Mouse (Mus musculus) kidney, postnatal 10 days (tissue): Measurements from ENCODE around the gene Cerk.
A peak's percentile ranks its signal among the peaks of the same experiment; 100 is the strongest.

ENCODE experiments used
- DNase-seq: peaks from one replicate; pipeline ENCODE4 v3.0.0; 2021; ENCODE audit warnings: mixed read lengths

Gene Cerk

DNA sequence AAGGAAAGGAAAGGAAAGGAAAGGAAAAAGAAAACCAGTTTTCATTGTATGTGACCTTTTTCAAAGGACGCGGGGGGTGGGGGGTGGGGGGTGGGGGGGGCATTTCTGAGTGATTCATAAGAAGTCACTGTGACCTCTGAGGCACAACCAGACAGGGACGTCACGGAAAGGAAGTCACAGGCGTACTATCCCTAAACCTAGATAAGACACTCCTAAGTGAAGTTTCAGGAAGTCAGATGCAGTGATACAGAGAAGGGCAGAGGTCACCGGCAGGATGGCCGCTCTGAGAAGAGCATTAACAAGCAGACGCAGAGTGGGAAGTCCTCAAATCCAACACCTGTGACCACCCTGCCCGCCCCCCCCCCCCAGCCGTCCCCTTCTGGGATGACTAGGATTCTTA lies 25.0 kb downstream of the Cerk start:
- DNase-seq: peak; percentile 8

DNA sequence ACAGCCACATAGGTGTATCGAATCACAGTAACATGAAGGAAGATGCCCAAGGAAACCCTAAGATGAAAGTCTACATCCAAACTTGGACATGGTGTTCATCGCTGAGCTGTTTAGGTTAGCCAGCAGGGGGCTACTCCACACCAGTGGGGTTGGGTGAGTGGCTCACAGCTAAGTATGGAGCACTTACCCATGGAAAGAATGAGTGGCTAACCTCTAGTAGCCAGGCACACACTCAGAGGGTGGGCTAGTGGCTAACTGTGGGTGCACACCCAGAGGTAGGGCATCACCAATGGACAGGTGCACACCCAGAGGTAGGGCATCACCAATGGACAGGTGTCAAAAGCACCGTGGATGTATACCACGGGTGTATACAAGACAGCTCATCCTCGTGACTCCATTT lies 26.2 kb downstream of the Cerk start:
- peak; percentile 22 for DNase-seq

DNA sequence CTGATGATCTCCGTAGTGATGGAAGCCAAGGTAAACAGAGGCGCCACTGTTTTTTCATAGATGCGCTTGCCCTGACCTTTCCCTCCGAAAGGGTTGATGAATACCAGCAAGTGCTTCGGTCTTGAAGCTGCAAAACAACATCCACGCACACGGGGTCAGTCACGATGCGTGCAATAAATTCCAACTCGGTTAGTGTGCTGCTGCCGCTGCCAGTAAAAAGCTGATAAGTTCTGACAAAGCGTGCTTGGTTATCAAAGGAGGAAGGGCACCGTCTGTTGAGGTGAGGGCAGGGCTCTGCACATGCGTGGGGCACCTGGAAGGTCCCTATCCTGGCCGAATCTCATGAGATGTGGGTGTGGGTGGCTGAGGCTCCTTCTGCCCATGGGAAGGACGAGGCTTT lies 26.8 kb downstream of the Cerk start:
- DNase-seq: peak; percentile 10

DNA sequence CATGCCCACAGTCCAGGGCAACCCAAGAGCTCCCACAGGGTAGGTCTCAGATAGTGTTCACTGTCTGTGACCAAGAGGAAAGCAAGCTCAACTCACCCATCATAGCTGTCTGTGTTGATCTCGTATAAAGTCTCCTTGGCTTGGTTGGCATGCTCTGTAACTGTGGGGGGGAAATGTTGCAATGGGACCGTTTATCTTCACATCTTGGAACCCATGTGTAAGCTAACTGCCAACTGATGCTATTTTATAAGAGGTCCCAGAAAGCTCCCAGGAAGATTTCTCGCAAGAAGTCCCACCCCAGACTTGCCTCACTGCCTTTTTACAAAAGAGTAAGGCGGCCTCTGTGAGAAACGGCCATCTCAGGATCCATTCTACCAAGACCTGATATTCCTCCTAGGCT lies 29.4 kb downstream of the Cerk start:
- DNase-seq: no peak

DNA sequence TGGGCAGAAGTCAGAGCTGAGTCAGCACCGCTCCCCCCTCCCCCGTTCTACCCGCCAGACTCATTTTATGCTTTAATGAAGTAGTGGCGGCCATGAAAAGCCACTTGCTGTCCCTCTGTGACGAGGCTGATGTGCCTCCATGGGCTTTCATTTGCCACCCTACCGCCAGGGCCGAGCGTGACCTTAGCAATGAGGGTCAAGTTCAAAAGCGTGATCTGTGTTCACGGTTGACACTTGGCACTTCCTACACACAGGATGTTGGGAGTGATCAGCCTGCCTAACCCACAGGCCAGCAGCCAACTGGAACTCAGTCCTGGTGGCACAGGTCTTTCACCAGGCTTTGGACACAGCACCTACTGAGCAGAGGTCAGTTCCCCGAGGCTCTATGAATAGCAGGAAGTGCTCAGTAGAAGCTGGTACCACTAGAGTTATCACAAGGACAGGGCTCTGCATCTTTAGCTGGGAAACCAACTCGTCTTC lies 32.4 kb downstream of the Cerk start:
- DNase-seq: peak; percentile 13

DNA sequence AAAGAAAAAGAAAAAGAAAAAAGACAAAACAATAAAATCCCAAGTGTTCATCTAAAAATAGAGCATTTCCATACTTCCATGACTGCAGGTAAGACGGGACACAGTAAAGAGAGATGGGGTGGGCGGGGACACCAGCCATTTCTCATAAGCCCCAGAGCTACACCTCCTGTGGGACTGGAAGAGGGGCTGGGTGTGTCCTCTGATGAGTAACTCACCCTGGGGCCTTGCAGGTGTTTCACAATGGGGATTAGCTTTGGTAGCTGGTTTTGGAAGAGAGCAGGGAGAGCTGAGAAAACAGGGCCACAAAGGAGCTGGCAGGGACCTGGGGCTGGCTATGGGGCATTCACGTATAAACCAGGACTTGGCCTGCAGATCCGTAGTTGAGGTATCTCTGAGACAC lies 35.3 kb downstream of the Cerk start:
- DNase-seq: no peak

DNA sequence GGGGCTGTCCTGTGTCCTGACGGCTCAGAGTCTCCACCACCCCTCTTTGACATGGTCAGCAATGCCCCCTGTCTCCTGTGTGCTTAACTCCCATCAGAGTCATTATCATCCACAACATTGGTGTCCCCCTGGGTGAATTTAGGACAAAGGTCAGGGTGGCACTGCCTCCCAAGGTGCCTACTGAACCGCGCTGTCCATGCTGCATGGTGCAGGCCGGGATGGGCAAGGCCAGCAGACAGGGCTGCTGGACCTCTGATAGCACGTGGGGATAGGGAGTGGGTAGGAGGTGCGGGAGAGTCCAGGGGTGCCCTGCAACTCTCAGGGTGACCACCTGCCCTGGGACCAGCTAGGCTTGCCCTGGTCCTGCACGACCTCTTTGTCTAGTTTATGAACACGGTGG lies 39.0 kb downstream of the Cerk start:
- DNase-seq: peak; percentile 25

DNA sequence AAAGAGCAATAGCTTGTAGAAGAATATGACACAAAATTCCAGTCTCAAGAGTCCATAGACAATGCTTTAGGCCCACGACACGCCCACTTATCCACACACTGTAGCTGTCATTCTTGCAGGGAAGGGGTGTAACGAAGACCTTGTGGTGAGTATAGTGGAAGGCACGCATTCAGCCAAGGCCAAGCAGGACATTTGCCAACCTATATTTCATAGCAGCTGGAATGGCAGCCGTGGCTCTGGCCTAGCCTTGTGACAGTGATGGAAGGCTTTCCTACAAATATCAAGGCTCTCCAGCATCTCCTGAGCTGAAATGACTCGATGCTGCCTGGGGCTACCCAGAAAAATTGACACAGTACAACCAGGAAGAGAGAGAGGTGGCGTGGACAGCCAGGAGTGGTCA lies 40.9 kb downstream of the Cerk start:
- no peak for DNase-seq

DNA sequence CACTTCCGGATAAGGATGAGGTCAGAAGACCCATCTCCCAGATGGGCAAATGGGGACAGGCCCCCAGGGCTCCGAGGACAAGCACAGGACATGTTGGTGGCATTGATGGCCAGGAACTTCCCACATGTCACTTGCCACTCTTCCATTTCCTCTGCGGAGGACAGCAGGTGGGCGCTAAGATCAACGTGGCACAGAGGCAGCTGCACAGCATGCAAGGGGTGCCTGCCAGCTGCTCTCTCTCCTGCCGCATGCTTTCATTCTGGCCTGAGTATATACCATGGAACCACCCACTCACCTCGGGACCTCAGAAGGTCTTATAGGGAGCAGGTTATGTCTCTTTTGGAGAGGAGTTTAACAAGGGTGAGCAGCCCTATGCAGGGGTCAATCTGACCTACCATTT lies 41.4 kb downstream of the Cerk start:
- DNase-seq: no peak

DNA sequence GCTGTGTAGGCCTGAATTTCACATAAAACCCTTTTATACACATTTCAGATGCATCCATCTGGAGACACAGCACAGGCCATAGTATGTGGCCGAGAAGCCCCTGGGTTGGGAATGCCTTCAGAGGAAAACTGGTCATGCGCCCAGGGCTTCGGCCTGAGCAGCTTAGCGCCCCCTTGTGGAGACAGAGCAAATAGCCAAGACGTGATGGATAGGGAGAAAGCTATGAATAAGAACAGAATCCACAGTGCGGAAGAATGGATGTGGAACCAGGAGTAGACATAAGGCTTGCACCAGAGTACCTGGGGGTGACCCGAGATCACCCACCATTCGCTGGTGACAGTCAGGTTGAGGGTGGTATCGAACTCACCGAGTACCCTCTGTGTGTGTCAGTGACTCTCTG lies 45.6 kb downstream of the Cerk start:
- peak; percentile 83 for DNase-seq

DNA sequence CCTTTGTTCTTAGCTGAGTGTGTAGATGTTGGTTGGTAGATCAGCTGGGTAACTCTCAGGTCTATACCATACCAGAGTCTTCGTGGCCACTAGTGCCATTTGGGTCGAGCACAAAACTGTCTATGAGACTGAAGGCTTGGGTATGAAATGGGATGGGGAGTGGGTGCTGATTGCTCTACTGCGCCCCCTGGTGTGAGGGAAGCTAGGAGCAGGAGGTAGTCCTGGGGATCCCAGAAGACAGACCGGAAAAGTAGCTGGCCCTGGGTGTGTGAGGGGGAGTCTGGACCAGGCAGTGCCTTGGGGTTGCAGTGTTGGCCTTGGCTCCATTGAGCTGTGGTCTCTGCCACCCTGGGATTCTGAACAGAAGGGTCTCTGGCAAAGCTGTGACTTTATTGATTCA lies 48.3 kb downstream of the Cerk start:
- DNase-seq: peak; percentile 71

DNA sequence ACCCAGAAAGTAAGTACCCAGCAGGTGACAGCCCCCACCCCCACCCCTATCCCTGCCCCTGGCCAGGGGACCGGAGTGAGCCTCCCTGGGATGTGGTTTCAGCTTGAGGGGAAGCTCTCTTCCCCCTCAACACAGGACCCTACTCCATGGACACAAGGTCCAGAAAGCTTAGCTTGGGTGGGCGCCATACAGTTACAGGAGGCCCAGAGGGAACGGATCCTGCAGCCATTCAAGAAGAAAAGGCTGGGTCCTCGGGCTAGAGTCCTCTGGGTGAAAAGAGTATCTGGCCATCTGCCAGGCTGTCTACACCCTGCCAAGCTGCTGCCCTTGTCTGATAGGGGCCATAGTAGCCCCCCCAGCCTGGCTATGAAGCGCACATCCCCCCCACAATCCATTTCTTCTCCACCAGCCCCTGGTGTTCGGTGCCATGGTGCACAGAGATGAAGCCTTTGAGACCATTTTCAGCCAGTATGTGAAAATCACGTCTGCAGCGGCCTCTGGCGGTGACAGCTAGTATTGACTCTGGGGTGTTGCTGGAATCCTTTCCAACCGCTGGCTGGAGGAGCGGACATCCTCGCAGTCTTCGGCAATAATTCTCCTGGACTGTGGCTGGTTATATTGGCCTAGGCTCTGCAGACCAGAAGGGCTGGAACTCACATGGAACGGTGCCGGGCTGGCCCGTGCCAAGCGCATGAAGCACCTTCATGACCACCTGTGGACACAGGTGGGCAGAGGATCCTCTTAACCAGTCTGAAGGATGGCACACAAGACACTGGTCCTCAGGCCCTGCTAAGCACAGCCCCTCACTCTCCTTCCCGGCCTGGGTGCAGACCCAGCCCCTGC lies 50.8 kb downstream of the Cerk start:
- DNase-seq: peak; percentile 94

DNA sequence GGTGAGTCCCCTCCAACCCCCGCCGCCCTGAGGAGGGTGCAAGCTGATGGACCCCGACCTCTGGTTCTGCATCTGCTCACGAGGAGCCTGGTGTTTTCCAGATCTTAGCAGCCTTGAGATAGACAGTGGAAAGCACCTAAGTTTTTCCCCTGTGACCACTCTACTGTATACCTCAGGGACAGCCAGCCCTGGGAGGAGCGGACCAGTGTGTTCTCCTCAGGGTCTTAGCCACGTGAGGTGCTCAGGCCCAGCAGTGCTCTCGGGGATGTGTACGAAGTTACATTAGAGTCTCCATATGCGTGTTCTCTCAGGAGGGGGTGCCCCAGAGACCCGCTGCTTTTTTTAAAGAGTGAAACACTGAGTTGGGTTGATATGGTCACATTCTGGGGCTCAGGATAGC lies 55.3 kb downstream of the Cerk start:
- DNase-seq: no peak

DNA sequence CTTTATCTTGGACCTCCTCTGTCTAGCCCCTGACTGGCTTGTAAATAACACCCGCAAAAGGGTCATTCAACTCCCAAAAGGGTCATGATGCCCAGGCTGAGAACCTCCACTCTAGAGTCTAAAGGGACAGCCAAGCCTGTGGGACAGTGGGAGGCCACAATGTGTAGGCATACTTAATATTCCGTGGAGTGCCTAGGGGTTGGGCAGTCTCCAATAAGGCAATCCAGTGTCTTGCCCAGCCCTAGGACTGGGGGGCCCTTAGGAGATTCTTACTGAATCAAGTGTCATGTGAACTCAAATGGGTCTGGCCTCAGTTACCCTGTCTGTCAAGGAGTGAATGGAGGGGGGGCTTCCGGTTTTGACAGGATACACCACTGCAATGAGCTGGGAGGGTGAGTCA lies 56.9 kb downstream of the Cerk start:
- DNase-seq: no peak

DNA sequence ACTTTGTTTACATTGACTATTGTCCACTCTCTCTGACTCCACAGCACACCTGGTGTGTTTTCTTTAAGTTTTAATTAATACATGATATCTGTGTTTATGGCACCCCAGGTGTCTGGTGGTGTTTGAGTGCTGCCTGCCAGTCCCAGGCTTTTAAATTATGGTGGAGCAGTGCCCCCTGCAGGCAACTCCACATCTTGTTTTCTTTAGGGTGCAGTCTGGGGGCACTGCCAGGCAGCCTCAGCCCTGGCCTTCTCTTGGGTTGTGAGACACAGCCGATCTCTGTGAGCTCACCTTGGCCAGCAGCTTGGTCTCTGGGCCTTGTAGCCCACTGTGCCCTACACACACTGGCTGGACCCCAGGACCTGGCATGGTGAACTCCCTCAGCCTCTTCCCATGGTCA lies 61.6 kb downstream of the Cerk start:
- DNase-seq: peak; percentile 88

DNA sequence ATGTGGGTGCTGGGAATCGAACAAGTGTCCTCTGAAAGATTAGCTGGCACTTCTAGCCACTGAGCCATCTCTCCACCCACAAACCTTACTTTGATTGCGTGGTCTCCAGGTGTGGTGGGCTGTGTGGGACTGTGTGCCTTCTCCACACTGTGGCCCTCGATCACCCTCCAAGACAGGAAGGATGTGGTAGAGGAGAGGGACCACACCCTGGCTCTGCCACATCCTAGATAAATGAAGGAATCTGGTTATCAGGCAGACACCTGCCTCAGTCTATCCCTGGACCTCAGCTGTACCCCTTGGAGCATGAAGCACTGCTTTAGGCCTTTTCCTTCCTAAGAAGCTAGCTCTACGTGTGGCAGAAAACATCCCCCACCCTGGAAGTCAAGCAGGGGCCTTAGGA lies 62.5 kb downstream of the Cerk start:
- no peak for DNase-seq

DNA sequence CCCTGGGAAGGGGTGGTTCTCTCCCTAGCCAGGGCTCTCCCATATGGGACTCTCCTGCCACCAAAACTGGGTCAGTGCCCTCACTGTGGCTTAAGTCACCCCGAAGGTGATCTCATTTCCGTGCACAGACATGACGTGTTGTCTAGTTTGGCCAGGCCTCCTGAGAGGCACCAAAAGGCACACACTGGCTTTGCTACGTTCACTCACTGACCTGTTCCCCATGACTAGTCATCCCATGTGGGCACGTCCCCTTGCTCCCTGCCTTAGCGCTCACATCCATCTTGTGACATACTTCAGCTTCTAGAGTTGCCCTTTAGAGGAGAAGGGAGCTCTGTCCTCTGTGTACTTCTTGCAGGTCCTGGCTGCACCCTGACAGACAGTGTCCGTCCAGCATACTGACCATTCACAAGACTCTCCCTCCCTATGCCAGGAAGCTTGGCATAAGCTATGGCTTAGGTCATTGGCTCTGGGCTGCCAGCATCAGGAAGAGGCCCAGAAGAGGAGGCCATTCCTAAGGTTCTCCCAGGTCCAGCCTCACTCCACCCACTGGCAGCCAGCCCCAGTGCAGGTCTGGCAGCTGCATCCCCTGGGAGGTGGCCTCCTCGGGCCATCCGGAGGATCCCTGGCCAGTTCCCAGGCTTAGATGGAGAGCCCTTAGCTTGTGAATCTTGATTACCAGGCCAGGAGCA lies 63.5 kb downstream of the Cerk start:
- peak; percentile 68 for DNase-seq

DNA sequence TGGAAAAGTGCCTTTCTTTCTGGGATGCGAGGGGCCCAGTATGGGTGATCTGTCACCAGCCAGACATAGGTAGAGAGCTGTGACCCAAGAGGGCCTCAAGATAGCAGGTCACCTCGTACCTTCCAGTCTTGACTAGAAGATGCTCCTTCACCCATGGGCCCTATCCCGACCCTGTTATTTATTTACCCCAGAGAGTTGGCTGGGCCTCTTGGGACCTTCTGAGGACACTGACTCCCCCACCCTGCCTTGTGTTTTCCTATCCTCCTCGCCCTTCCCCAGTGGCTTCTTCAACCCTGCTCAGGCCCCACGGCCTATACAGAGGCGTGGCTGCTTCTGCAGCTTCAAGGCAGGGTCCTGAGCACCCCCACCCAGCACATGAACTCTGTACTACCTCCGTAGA lies 66.8 kb downstream of the Cerk start:
- no peak for DNase-seq

DNA sequence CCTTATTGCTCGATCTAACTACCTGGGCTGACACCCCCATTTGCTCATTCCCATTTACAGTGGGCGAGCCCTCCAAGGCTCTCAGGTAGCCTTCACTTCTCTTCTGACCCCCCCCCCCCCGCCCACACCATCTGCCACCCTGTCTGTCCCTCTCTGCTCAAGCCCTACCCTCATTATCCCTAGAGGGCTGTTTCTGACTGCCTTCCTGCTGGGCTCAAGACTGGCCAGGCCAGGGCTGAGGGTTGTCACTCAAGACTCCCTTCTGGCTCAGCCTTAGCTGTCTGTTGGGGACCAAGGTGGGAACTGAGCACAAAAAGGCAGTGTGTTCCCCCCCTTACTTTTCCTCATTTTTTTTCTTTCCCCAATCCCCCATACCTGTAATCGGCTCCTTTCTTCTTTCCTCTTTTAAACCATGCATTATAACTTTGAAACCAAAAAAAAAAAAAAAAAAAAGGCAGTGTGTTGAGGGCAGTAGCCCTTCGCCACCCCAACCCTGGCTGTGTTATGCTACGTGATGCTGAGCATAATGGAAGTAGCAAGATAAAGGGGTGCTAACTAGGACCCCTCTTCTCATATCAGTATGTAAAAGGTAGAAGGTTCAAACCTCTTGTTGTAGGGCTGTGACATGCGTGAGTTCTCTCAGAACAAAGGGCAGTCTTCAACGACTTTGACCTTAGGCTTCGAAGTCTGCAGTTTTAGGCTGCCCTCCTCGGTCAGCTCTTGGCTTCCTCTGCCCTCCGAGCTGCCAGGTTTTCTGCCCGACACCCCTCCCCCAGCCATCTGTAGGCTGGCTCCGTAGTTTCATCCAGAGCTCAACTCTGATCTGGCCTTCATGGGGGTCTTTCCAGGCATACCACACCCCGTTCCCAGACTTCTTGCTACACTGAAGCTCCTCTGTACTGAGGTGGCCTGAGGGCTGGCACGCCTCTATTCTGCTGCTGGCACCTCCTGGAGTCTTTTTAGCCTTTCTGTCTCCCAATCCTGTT lies 68.5 kb downstream of the Cerk start:
- DNase-seq: peak; percentile 52

DNA sequence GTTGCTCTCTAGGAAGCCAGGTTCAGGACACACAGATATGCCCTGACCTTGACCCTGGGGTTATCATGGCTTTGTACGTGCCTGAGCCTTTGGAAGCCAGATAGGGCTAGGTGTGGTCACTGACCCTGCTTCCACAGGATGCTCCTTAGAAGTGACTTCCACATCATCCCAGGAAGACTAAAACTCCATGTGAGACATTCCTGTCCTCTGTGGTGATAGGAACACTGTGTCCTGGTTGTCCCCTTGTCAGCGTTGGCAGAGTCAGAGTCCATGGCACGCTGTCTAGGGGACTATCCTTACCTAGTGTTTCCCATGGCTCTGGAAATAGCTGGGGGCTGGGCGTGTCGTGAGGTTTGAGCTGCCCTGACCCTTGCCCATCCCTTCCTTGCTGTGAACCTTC lies 69.5 kb downstream of the Cerk start:
- DNase-seq: no peak

DNA sequence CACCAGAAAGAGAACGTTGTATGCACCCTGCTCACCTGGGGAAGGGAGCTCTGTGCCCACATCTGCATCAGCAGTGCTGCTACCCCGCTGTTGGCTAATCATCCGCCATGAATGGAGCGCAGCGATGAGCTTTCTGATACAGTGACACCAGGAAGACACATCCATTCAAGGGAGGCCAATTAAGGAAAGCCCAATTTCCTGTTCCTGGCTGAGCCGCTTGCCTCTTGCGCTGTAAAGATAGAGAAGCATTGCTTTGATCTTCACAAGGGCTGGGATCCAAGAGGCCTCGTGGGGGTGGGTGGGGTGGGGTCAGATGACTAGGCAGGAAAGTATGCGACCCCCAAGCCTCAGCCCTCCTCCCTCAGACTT lies 72.6 kb downstream of the Cerk start:
- DNase-seq: no peak

DNA sequence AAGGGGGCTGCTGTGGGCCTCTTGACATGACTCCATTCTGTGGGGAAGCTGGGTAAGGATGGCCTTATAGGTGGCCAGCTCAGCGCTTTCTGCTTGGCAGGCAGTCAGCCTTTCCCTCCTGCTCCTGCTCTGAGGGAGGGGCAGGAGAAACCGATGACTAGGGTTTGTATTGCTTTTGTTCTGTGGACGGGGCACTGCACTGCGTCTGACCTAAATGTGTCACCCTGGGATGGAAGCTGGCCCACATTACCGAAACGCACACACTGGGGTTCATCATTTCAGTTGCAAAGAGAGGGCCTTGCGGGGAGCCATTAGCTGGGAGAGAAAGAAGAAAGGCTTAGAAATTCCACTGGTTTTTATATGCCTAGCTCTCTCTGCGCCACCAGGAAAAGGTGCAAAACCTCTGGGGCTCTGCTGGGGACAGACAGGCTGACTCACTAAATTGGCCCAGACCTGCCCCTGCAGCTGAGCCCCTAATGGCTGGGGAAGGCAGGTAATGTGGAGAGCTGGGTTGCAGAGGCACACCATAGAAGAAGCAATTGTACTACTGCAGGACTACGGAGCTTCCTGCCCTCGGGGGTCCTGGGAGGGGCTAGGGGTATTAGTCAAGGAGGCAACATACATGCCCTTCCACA lies 73.1 kb downstream of the Cerk start:
- DNase-seq: no peak
